Mouse (Mus musculus) heart, adult 2 months (tissue): Measurements from ENCODE around the gene 4930503B20Rik.

Source experiments
- CTCF ChIP-seq: fragments of 200-600 bp; IDR thresholded peaks from 2 replicates; pipeline ENCODE4 v1.8.1; 2022; ENCODE audit warnings: antibody characterized with exemption, mild to moderate bottlenecking, moderate library complexity
- EP300 ChIP-seq: fragments of 200-500 bp; IDR thresholded peaks from 2 replicates; pipeline ENCODE4 v1.6.1; 2011; ENCODE audit warnings: low read depth, low read length, control low read depth; ENCODE audit not compliant: insufficient read depth
- POLR2A ChIP-seq: fragments of 200-500 bp; IDR thresholded peaks from 2 replicates; pipeline ENCODE4 v1.6.1; 2011; ENCODE audit warnings: mild to moderate bottlenecking, low read depth, low read length, control low read depth; ENCODE audit not compliant: insufficient read depth

GRCm38 (mm10) chr3:146620555-146621249 lies 30.4 kb downstream of the 4930503B20Rik start:
- TF ChIP-seq EP300 (no peak), POLR2A (no peak), CTCF (no peak)
